Mouse (Mus musculus) MEL (cell line): Measurements from ENCODE around the gene Npas3. TPM values are rescaled to one million over a fixed set of nuclear protein-coding genes. Genes with fewer than 3 reads are reported as not detected.

Experiments used
- DNase-seq: peaks from one replicate; pipeline ENCODE4 v3.0.0; 2011; ENCODE audit warnings: low read depth, low spot score
- H3K27ac ChIP-seq: 2 replicates; pipeline ENCODE4 v1.5.1; 2012; ENCODE audit warnings: low read depth, mild to moderate bottlenecking, control low read depth, low read length, moderate library complexity; ENCODE audit not compliant: control insufficient read depth
- H3K27me3 ChIP-seq, 2 experiments: fragments of 150-350 bp in 1 of 2; sonication (generic) in 1 of 2; 2 replicates each; pipeline ENCODE4 v1.6.1; 2012; ENCODE audit warnings: low read length in 2 of 2, mild to moderate bottlenecking in 2 of 2, improper control_type of control experiment in 1 of 2, moderate library complexity in 1 of 2; ENCODE audit not compliant: insufficient read depth in 2 of 2, control insufficient read depth in 1 of 2
- H3K36me3 ChIP-seq, 2 experiments: 2 replicates each; pipeline ENCODE4 v1.6.1; 2012 to 2014; ENCODE audit warnings: low read length in 2 of 2, improper control_type of control experiment in 1 of 2, inconsistent platforms in 1 of 2, mild to moderate bottlenecking in 1 of 2; ENCODE audit not compliant: insufficient read depth in 2 of 2, control insufficient read depth in 1 of 2
- H3K4me1 ChIP-seq, 2 experiments: fragments of 150-350 bp in 1 of 2; sonication (generic) in 1 of 2; 2 replicates each; pipeline ENCODE4 v1.6.1; 2012; ENCODE audit warnings: low read length in 2 of 2, improper control_type of control experiment in 1 of 2, mild to moderate bottlenecking in 1 of 2; ENCODE audit not compliant: insufficient read depth in 2 of 2, control insufficient read depth in 1 of 2
- H3K4me3 ChIP-seq, 2 experiments: fragments of 150-350 bp in 1 of 2; sonication (generic) in 1 of 2; 2 replicates each; pipeline ENCODE4 v1.5.1; 2012; ENCODE audit warnings: low read depth in 2 of 2, low read length in 2 of 2, mild to moderate bottlenecking in 2 of 2, moderate library complexity in 2 of 2, control low read depth in 1 of 2, improper control_type of control experiment in 1 of 2; ENCODE audit not compliant: control insufficient read depth in 1 of 2, insufficient read depth in 1 of 2
- H3K79me2 ChIP-seq: 2 replicates; pipeline ENCODE4 v1.6.1; 2012; ENCODE audit warnings: mild to moderate bottlenecking, low read length, moderate library complexity; ENCODE audit not compliant: control insufficient read depth, poor library complexity, insufficient read depth
- H3K9ac ChIP-seq: 2 replicates; pipeline ENCODE4 v1.6.1; 2012; ENCODE audit warnings: low read depth, mild to moderate bottlenecking, control low read depth, low read length, moderate library complexity; ENCODE audit not compliant: control insufficient read depth, poor library complexity, severe bottlenecking
- H3K9me3 ChIP-seq: fragments of 150-350 bp; sonication (generic); replicated peaks from 2 replicates; pipeline ENCODE4 v1.6.1; 2012; ENCODE audit warnings: mild to moderate bottlenecking, low read length, improper control_type of control experiment, moderate library complexity; ENCODE audit not compliant: insufficient read depth
- BHLHE40 ChIP-seq: IDR thresholded peaks from 2 replicates; pipeline ENCODE4 v1.6.1; 2012; ENCODE audit warnings: low read depth, mild to moderate bottlenecking, inconsistent platforms, low read length, improper control_type of control experiment, borderline replicate concordance
- CHD2 ChIP-seq: IDR thresholded peaks from 2 replicates; pipeline ENCODE4 v1.6.1; 2011; ENCODE audit warnings: low read length, improper control_type of control experiment
- CTCF ChIP-seq, 3 experiments: IDR thresholded peaks in 2 of 3; conservative IDR thresholded peaks in 1 of 3; 2 replicates each; pipeline ENCODE4 v1.5.1; 2011 to 2012; ENCODE audit warnings: low read length in 3 of 3, low read depth in 2 of 3, mild to moderate bottlenecking in 2 of 3, improper control_type of control experiment in 1 of 3, inconsistent platforms in 1 of 3, mixed read lengths in 1 of 3, moderate library complexity in 1 of 3; ENCODE audit not compliant: control insufficient read depth in 1 of 3, insufficient read depth in 1 of 3, poor library complexity in 1 of 3, severe bottlenecking in 1 of 3
- E2F4 ChIP-seq: IDR thresholded peaks from 2 replicates; pipeline ENCODE4 v1.6.1; 2011; ENCODE audit warnings: low read depth, low read length, improper control_type of control experiment, borderline replicate concordance
- ELF1 ChIP-seq: IDR thresholded peaks from 2 replicates; pipeline ENCODE4 v1.6.1; 2014; ENCODE audit warnings: low read depth, mild to moderate bottlenecking, inconsistent platforms, low read length, improper control_type of control experiment, moderate library complexity
- EP300 ChIP-seq, 2 experiments: IDR thresholded peaks; 2 replicates each; pipeline ENCODE4 v1.6.1; 2011; ENCODE audit warnings: improper control_type of control experiment in 2 of 2, low read length in 2 of 2, low read depth in 1 of 2, mild to moderate bottlenecking in 1 of 2
- ETS1 ChIP-seq: IDR thresholded peaks from 2 replicates; pipeline ENCODE4 v1.6.1; 2012; ENCODE audit warnings: low read depth, mild to moderate bottlenecking, inconsistent platforms, low read length, improper control_type of control experiment, moderate library complexity
- HCFC1 ChIP-seq: IDR thresholded peaks from 2 replicates; pipeline ENCODE4 v1.6.1; 2012; ENCODE audit warnings: low read depth, mild to moderate bottlenecking, inconsistent platforms, low read length, improper control_type of control experiment, moderate library complexity
- JUND ChIP-seq: IDR thresholded peaks from 2 replicates; pipeline ENCODE4 v1.6.1; 2011; ENCODE audit warnings: low read depth, mild to moderate bottlenecking, improper control_type of control experiment, low read length
- KAT2A ChIP-seq: conservative IDR thresholded peaks from 2 replicates; pipeline ENCODE4 v1.6.1; 2012; ENCODE audit warnings: low read depth, low read length, improper control_type of control experiment, inconsistent platforms
- MAFK ChIP-seq: IDR thresholded peaks from 2 replicates; pipeline ENCODE4 v1.6.1; 2011; ENCODE audit warnings: low read depth, mild to moderate bottlenecking, low read length, improper control_type of control experiment, borderline replicate concordance
- MYB ChIP-seq: IDR thresholded peaks from 2 replicates; pipeline ENCODE4 v1.6.1; 2011; ENCODE audit warnings: mild to moderate bottlenecking, low read depth, low read length, improper control_type of control experiment
- MYC ChIP-seq: IDR thresholded peaks from 2 replicates; pipeline ENCODE4 v1.6.1; 2011; ENCODE audit warnings: low read depth, mild to moderate bottlenecking, low read length, improper control_type of control experiment, moderate library complexity
- NELFE ChIP-seq: IDR thresholded peaks from 2 replicates; pipeline ENCODE4 v1.6.1; 2011; ENCODE audit warnings: low read depth, low read length, improper control_type of control experiment
- POLR2AphosphoS2 ChIP-seq: IDR thresholded peaks from 2 replicates; pipeline ENCODE4 v1.6.1; 2011; ENCODE audit warnings: low read length, improper control_type of control experiment
- POLR2AphosphoS5 ChIP-seq: IDR thresholded peaks from 2 replicates; pipeline ENCODE4 v1.6.1; 2012; ENCODE audit warnings: low read depth, borderline replicate concordance, mild to moderate bottlenecking, inconsistent platforms, low read length, moderate library complexity, mixed read lengths
- RAD21 ChIP-seq: IDR thresholded peaks from 2 replicates; pipeline ENCODE4 v1.6.1; 2011; ENCODE audit warnings: mild to moderate bottlenecking, low read depth, low read length, improper control_type of control experiment
- SIN3A ChIP-seq: IDR thresholded peaks from 2 replicates; pipeline ENCODE4 v1.6.1; 2012; ENCODE audit warnings: low read length, improper control_type of control experiment, inconsistent platforms
- SMC3 ChIP-seq: IDR thresholded peaks from 2 replicates; pipeline ENCODE4 v1.6.1; 2011; ENCODE audit warnings: low read depth, low read length, improper control_type of control experiment
- USF1 ChIP-seq: IDR thresholded peaks from 2 replicates; pipeline ENCODE4 v1.6.1; 2014; ENCODE audit warnings: low read depth, mild to moderate bottlenecking, inconsistent platforms, low read length, improper control_type of control experiment, moderate library complexity
- ZC3H11A ChIP-seq: IDR thresholded peaks from 2 replicates; pipeline ENCODE4 v1.6.1; 2012; ENCODE audit warnings: low read depth, mild to moderate bottlenecking, inconsistent platforms, low read length, improper control_type of control experiment
- ZNF384 ChIP-seq: IDR thresholded peaks from 2 replicates; pipeline ENCODE4 v1.6.1; 2012; ENCODE audit warnings: low read depth, mild to moderate bottlenecking, inconsistent platforms, low read length, improper control_type of control experiment
- polyA plus RNA-seq, 2 experiments: library from polyadenylated mRNA; stranded (reverse) in 1 of 2; unstranded in 1 of 2; fragments of >175 nt in 1 of 2; fragments of >200 nt in 1 of 2; gene quantifications; 2 replicates each; pipeline versions ENCODE4 v1.2.1 to v1.2.4; 2012; ENCODE audit warnings: low replicate concordance in 2 of 2, low read depth in 1 of 2; ENCODE audit not compliant: insufficient read length in 2 of 2, insufficient read depth in 1 of 2, missing spikeins in 1 of 2
- total RNA-seq: library from RNA; depleted of rRNA; stranded (reverse); fragments of 300-350 nt; gene quantifications from 2 replicates; pipeline ENCODE4 v1.2.3, GENCODE M21; 2012

Gene Npas3
- total and polyA plus RNA-seq, 3 experiments, result not detected

GRCm38 (mm10) chr12:53474486-53474885 is 226.0 kb downstream of the Npas3 start:
- Histone ChIP-seq H3K9me3 (no peaks in the 10 kb centered on the region), H3K27ac (no peak overlapping the region), H3K4me1 (no peaks in the 10 kb centered on the region), H3K36me3 (no peaks in the 10 kb centered on the region), H3K79me2 (no peaks in the 10 kb centered on the region), H3K27me3 (no peaks in the 10 kb centered on the region), H3K9ac (no peak overlapping the region), H3K4me3 (no peak overlapping the region)
- DNase-seq, result no peak
- TF ChIP-seq MYC (no peak), CHD2 (no peak), MAFK (no peak), ETS1 (no peak), HCFC1 (no peak), USF1 (no peak), SIN3A (no peak), EP300 (IDR thresholded peaks at IDR 0.05; ENCODE audit: low read depth in 1 of 2, low read length in 2 of 2) (no peak), POLR2AphosphoS5 (no peak), ELF1 (no peak), KAT2A (no peak), CTCF (IDR thresholded peaks at IDR 0.05 in 2 of 3, conservative IDR thresholded peaks at IDR 0.05 in 1 of 3; ENCODE audit: control insufficient read depth in 1 of 3, insufficient read depth in 1 of 3, low read depth in 2 of 3, low read length in 3 of 3, poor library complexity in 1 of 3, severe bottlenecking in 1 of 3) (no peak), E2F4 (no peak), RAD21 (no peak), MYB (no peak), POLR2AphosphoS2 (no peak), BHLHE40 (no peak), ZNF384 (no peak), ZC3H11A (no peak), NELFE (no peak)
- TF ChIP-seq, all 39 proteins: peak for 0

GRCm38 (mm10) chr12:53484924-53485323 is 236.4 kb downstream of the Npas3 start:
- H3K4me1 ChIP-seq, result no peaks in the 10 kb centered on the region
- no peaks in the 10 kb centered on the region for H3K36me3 ChIP-seq
- H3K27ac ChIP-seq, result no peak overlapping the region
- TF ChIP-seq JUND (no peak), SMC3 (no peak), ZC3H11A (no peak)
- no peaks in the 10 kb centered on the region for H3K27me3 ChIP-seq
- H3K9me3 ChIP-seq, result no peaks in the 10 kb centered on the region
- H3K79me2 ChIP-seq, result no peaks in the 10 kb centered on the region
- DNase-seq, result no peak
- no peak overlapping the region for H3K9ac ChIP-seq
- H3K4me3 ChIP-seq, result no peak overlapping the region
